Mouse (Mus musculus) kidney, postnatal 4 days (tissue): ENCODE data around the gene Zfp42.

ENCODE experiments used
- DNase-seq, 2 experiments: peaks; one replicate each; pipeline ENCODE4 v3.0.0; 2021; ENCODE audit warnings: mixed read lengths in 2 of 2

The Zfp42 gene

GRCm38 (mm10) chr8:43248707-43249106 lies 58.1 kb downstream of the Zfp42 start:
- peak in 1 of 2 experiments; percentile 4 for DNase-seq
